Mouse (Mus musculus): ENCODE results near the gene 4930469K13Rik. TPM values are rescaled to one million over a fixed set of nuclear protein-coding genes. Genes with fewer than 3 reads are reported as not detected.
"Not testable (repeated sequence)": the region's sequence is repeated elsewhere in the genome, so short reads cannot be mapped to it uniquely, and the experiment has no call there.

4930469K13Rik gene
- polyA plus RNA-seq (2015; fragmentation: Nextera tagmentation; extraction: Ambion mirVana): 0.19 and 0.23 TPM in 2 replicates

- no peak within 1 kb of the TSS for H3K4me3 ChIP-seq (replicated peaks)
- H3K4me2 ChIP-seq: no peak within 1 kb of the TSS
- no peaks in the 10 kb centered on the region for H3K27me3 ChIP-seq (replicated peaks)
- no peak within 1 kb of the TSS for H3K27ac ChIP-seq
- H3K9me3 ChIP-seq: no peaks in the 10 kb centered on the region
- 88% methylated on average over 10 of the region's 10 CpGs for WGBS
- no peaks in the 10 kb centered on the region for H3K4me1 ChIP-seq
- no peak within 1 kb of the TSS for H3K9ac ChIP-seq
- no peaks in the 10 kb centered on the region for H3K36me3 ChIP-seq
- ATAC-seq (ENCODE audit: insufficient read depth, low FRiP score, low read depth): no peak
Measured at GRCm38 (mm10) chr11:34098422-34098821, at the start of gene 4930469K13Rik. Gene 4930469K13Rik, minus strand, starts transcription at chr11:34098554.

GRCm38 (mm10) chr11:34146934-34147333 is 48.6 kb upstream of the 4930469K13Rik start:
- no peaks in the 10 kb centered on the region for H3K4me1 ChIP-seq
- H3K27me3 ChIP-seq (replicated peaks): no peaks in the 10 kb centered on the region
- H3K9ac ChIP-seq: no peak overlapping the region
- H3K27ac ChIP-seq: no peak overlapping the region
- H3K9me3 ChIP-seq: no peaks in the 10 kb centered on the region
- no peak overlapping the region for H3K4me3 ChIP-seq (replicated peaks)
- no peak for ATAC-seq (ENCODE audit: insufficient read depth, low FRiP score, low read depth)
- 69% methylated on average over 5 of the region's 5 CpGs for WGBS
- H3K4me2 ChIP-seq: no peak overlapping the region
- H3K36me3 ChIP-seq: no peaks in the 10 kb centered on the region

GRCm38 (mm10) chr11:34144421-34144820 is 46.1 kb upstream of the 4930469K13Rik start:
- Histone ChIP-seq H3K4me1 (no peaks in the 10 kb centered on the region), H3K9me3 (no peaks in the 10 kb centered on the region), H3K4me2 (no peak overlapping the region), H3K27ac (no peak overlapping the region), H3K36me3 (no peaks in the 10 kb centered on the region), H3K27me3 (replicated peaks) (no peaks in the 10 kb centered on the region), H3K9ac (no peak overlapping the region), H3K4me3 (replicated peaks) (no peak overlapping the region)
- 64% methylated on average over 4 of the region's 4 CpGs for WGBS
- no peak for ATAC-seq (ENCODE audit: insufficient read depth, low FRiP score, low read depth)

- no peaks in the 10 kb centered on the region for H3K4me1 ChIP-seq
- H3K27ac ChIP-seq: no peak overlapping the region
- no peaks in the 10 kb centered on the region for H3K36me3 ChIP-seq
- no peaks in the 10 kb centered on the region for H3K9me3 ChIP-seq
- H3K4me3 ChIP-seq (replicated peaks): no peak overlapping the region
- H3K27me3 ChIP-seq (replicated peaks): no peaks in the 10 kb centered on the region
- H3K4me2 ChIP-seq: no peak overlapping the region
- ATAC-seq (ENCODE audit: insufficient read depth, low FRiP score, low read depth): no peak
- WGBS: 71% methylated on average over 5 of the region's 5 CpGs
- no peak overlapping the region for H3K9ac ChIP-seq
Measured at GRCm38 (mm10) chr11:34143984-34144383, 45.6 kb upstream of the 4930469K13Rik start.

- Histone ChIP-seq H3K27me3 (replicated peaks) (no peaks in the 10 kb centered on the region), H3K4me2 (no peak overlapping the region), H3K36me3 (no peaks in the 10 kb centered on the region), H3K4me3 (replicated peaks) (no peak overlapping the region), H3K27ac (no peak overlapping the region), H3K9me3 (no peaks in the 10 kb centered on the region), H3K9ac (no peak overlapping the region), H3K4me1 (no peaks in the 10 kb centered on the region)
- WGBS: 94% methylated on average over 8 of the region's 8 CpGs
- ATAC-seq (ENCODE audit: insufficient read depth, low FRiP score, low read depth): no peak
Measured at GRCm38 (mm10) chr11:34139296-34139695, 40.9 kb upstream of the 4930469K13Rik start.

GRCm38 (mm10) chr11:34128412-34128811 is 30.1 kb upstream of the 4930469K13Rik start:
- H3K4me3 ChIP-seq (replicated peaks): no peak overlapping the region
- no peaks in the 10 kb centered on the region for H3K27me3 ChIP-seq (replicated peaks)
- H3K27ac ChIP-seq: no peak overlapping the region
- H3K9ac ChIP-seq: no peak overlapping the region
- no peak for ATAC-seq (ENCODE audit: insufficient read depth, low FRiP score, low read depth)
- H3K4me2 ChIP-seq: no peak overlapping the region
- WGBS: 87% methylated on average over 2 of the region's 2 CpGs
- no peaks in the 10 kb centered on the region for H3K36me3 ChIP-seq
- no peaks in the 10 kb centered on the region for H3K9me3 ChIP-seq
- no peaks in the 10 kb centered on the region for H3K4me1 ChIP-seq

- not testable (repeated sequence) for H3K27ac ChIP-seq; H3K9ac ChIP-seq; H3K4me2 ChIP-seq; H3K4me3 ChIP-seq (replicated peaks); ATAC-seq (ENCODE audit: insufficient read depth, low FRiP score, low read depth); H3K27me3 ChIP-seq (replicated peaks); H3K36me3 ChIP-seq; H3K4me1 ChIP-seq; H3K9me3 ChIP-seq
- WGBS: 73% methylated on average over 3 of the region's 3 CpGs
Measured at GRCm38 (mm10) chr11:34125727-34126126, 27.4 kb upstream of the 4930469K13Rik start.

- 45% methylated on average over 7 of the region's 7 CpGs for whole genome bisulfite sequencing
- Histone ChIP-seq H3K4me2 (no peak overlapping the region), H3K9ac (no peak overlapping the region), H3K36me3 (no peaks in the 10 kb centered on the region), H3K27me3 (replicated peaks) (no peaks in the 10 kb centered on the region), H3K27ac (no peak overlapping the region), H3K4me1 (no peaks in the 10 kb centered on the region), H3K9me3 (no peaks in the 10 kb centered on the region), H3K4me3 (replicated peaks) (no peak overlapping the region)
- no peak for ATAC-seq (ENCODE audit: insufficient read depth, low FRiP score, low read depth)
Measured at GRCm38 (mm10) chr11:34124852-34125251, 26.5 kb upstream of the 4930469K13Rik start.

- Histone ChIP-seq H3K36me3 (no peaks in the 10 kb centered on the region), H3K9ac (no peak overlapping the region), H3K4me1 (no peaks in the 10 kb centered on the region), H3K4me3 (replicated peaks) (no peak overlapping the region), H3K9me3 (no peaks in the 10 kb centered on the region), H3K27ac (no peak overlapping the region), H3K4me2 (no peak overlapping the region), H3K27me3 (replicated peaks) (no peaks in the 10 kb centered on the region)
- no peak for ATAC-seq (ENCODE audit: insufficient read depth, low FRiP score, low read depth)
- WGBS: 12% methylated on average over 2 of the region's 2 CpGs
Measured at GRCm38 (mm10) chr11:34123147-34123546, 24.8 kb upstream of the 4930469K13Rik start.

- Histone ChIP-seq H3K4me3 (replicated peaks) (no peak overlapping the region), H3K4me2 (no peak overlapping the region), H3K27ac (no peak overlapping the region), H3K4me1 (no peaks in the 10 kb centered on the region), H3K36me3 (no peaks in the 10 kb centered on the region), H3K9ac (no peak overlapping the region), H3K9me3 (no peaks in the 10 kb centered on the region), H3K27me3 (replicated peaks) (no peaks in the 10 kb centered on the region)
- no peak for ATAC-seq (ENCODE audit: insufficient read depth, low FRiP score, low read depth)
- 83% methylated on average over 3 of the region's 3 CpGs for WGBS
Measured at GRCm38 (mm10) chr11:34118319-34118718, 20.0 kb upstream of the 4930469K13Rik start.

GRCm38 (mm10) chr11:34117581-34117980 is 19.2 kb upstream of the 4930469K13Rik start:
- Histone ChIP-seq H3K4me1 (no peaks in the 10 kb centered on the region), H3K27ac (no peak overlapping the region), H3K9ac (no peak overlapping the region), H3K4me3 (replicated peaks) (no peak overlapping the region), H3K4me2 (no peak overlapping the region), H3K36me3 (no peaks in the 10 kb centered on the region), H3K27me3 (replicated peaks) (no peaks in the 10 kb centered on the region), H3K9me3 (no peaks in the 10 kb centered on the region)
- ATAC-seq (ENCODE audit: insufficient read depth, low FRiP score, low read depth): no peak
- WGBS: 75% methylated on average over 3 of the region's 3 CpGs

- Histone ChIP-seq H3K27me3 (replicated peaks) (no peaks in the 10 kb centered on the region), H3K9me3 (no peaks in the 10 kb centered on the region)
- no peak for ATAC-seq (ENCODE audit: insufficient read depth, low FRiP score, low read depth)
Measured at GRCm38 (mm10) chr11:34116572-34117135, 18.3 kb upstream of the 4930469K13Rik start.

GRCm38 (mm10) chr11:34113760-34114159 is 15.4 kb upstream of the 4930469K13Rik start:
- H3K9me3 ChIP-seq: no peaks in the 10 kb centered on the region
- ATAC-seq (ENCODE audit: insufficient read depth, low FRiP score, low read depth): no peak
- H3K9ac ChIP-seq: no peak overlapping the region
- no peak overlapping the region for H3K4me2 ChIP-seq
- WGBS: 69% methylated on average over 2 of the region's 2 CpGs
- H3K4me1 ChIP-seq: no peaks in the 10 kb centered on the region
- H3K27me3 ChIP-seq (replicated peaks): no peaks in the 10 kb centered on the region
- H3K27ac ChIP-seq: no peak overlapping the region
- H3K36me3 ChIP-seq: no peaks in the 10 kb centered on the region
- H3K4me3 ChIP-seq (replicated peaks): no peak overlapping the region

More at GRCm38 (mm10) chr11:34116572-34117135, 18.3 kb upstream of the 4930469K13Rik start:
- Histone ChIP-seq H3K27ac (no peak overlapping the region), H3K4me2 (no peak overlapping the region), H3K4me1 (no peaks in the 10 kb centered on the region), H3K9ac (no peak overlapping the region), H3K36me3 (no peaks in the 10 kb centered on the region), H3K4me3 (replicated peaks) (no peak overlapping the region)
- 43% methylated on average over 2 of the region's 2 CpGs for WGBS

Measured in stomach, embryonic 15.5 days (tissue).